Mouse (Mus musculus) erythroblast, embryonic 14.5 days (primary cell): ENCODE measurements around the gene Ing1. TPM values are rescaled to one million over a fixed set of nuclear protein-coding genes. Genes with fewer than 3 reads are reported as not detected.

Experiments used
- H3K27me3 ChIP-seq: 2 replicates; pipeline ENCODE4 v1.6.1; 2012; ENCODE audit warnings: inconsistent platforms; ENCODE audit not compliant: control insufficient read depth
- H3K36me3 ChIP-seq: 2 replicates; pipeline ENCODE4 v1.6.1; 2012; ENCODE audit warnings: mild to moderate bottlenecking, inconsistent platforms; ENCODE audit not compliant: control insufficient read depth
- H3K4me1 ChIP-seq: 2 replicates; pipeline ENCODE4 v1.6.1; 2012; ENCODE audit warnings: inconsistent platforms; ENCODE audit not compliant: control insufficient read depth
- H3K4me3 ChIP-seq: replicated peaks from 2 replicates; pipeline ENCODE3; 2012; ENCODE audit warnings: moderate library complexity, mild to moderate bottlenecking, inconsistent platforms
- H3K9me3 ChIP-seq: 2 replicates; pipeline ENCODE4 v1.6.1; 2012; ENCODE audit warnings: low read length, inconsistent platforms, mixed read lengths; ENCODE audit not compliant: control insufficient read depth
- GATA1 ChIP-seq: IDR thresholded peaks from 2 replicates; pipeline ENCODE4 v1.6.1; 2012; ENCODE audit warnings: low read length, inconsistent platforms, mixed read lengths
- TAL1 ChIP-seq: IDR thresholded peaks from 3 replicates; pipeline ENCODE4 v1.6.1; 2012; ENCODE audit warnings: low read length, inconsistent platforms, mixed read lengths
- polyA plus RNA-seq: library from polyadenylated mRNA; stranded (reverse); fragments of >175 nt; gene quantifications from 2 replicates; pipeline ENCODE4 v1.2.3, GENCODE M21; 2012

The Ing1 gene
- polyA plus RNA-seq = 3.2 and 4.3 TPM in 2 replicates

DNA sequence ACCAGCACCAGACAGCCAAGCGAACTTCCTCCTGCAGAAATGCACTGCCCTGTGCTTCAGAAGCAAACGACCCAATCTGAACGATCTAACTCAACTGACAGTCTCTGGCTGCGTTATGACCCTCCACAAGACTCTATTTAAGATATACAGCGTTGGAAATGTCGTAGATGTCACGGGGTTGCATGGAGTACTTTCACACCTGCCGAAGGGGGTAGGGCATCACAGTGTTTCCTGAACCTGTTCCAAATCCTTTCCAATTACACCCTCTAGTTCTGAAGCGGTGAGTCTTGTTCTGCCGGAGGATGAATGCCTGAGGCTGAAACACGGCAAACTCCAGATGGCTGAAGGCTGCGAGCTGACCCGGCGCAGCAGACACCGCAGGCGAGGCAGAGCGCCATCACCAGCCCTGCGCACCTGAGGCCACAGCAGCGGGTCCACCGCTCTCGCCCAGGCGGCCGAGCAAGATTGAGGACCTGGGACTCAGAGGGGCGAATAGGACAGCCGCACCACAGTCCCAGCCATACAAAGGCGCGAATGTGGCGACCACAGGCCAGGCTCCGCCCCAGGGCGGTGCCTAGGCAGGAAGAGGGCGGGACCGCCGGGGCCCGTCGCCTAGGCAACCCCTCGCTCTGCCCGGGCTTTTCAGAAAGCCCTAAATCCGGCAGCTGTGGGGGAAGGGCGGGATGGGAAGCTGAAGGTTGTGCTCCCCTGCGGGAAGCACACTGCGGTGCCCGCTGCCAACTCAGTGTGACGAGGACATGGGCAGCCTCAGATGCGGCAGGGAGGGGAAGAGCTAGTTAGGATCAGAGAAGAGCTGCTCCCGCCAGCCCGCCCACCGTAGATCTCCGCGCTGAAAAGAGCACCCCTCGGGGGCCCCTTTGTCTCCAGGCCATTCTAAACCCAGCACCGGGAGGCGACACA lies at the start of gene Ing1:
Gene Ing1, plus strand, starts transcription at position 773 of the 921 bp plus-strand sequence.
- peaks cover 64% of the 10 kb centered on the region for H3K4me1 ChIP-seq
- H3K9me3 ChIP-seq = no peaks in the 10 kb centered on the region
- peaks cover 1% of the 10 kb centered on the region for H3K36me3 ChIP-seq
- peak within 1 kb of the TSS; percentile 87 for H3K4me3 ChIP-seq
- H3K27me3 ChIP-seq = no peaks in the 10 kb centered on the region
- TF ChIP-seq GATA1 (no peak), TAL1 (no peak)

GRCm38 (mm10) chr8:11506074-11506473 lies 49.3 kb upstream of the Ing1 start:
- TF ChIP-seq GATA1 (no peak), TAL1 (no peak)
- Histone ChIP-seq H3K27me3 (no peaks in the 10 kb centered on the region), H3K4me3 (no peak overlapping the region), H3K36me3 (peaks cover 98% of the 10 kb centered on the region), H3K9me3 (no peaks in the 10 kb centered on the region), H3K4me1 (peaks cover 7% of the 10 kb centered on the region; the same call in 1 of the 2 replicates)

DNA sequence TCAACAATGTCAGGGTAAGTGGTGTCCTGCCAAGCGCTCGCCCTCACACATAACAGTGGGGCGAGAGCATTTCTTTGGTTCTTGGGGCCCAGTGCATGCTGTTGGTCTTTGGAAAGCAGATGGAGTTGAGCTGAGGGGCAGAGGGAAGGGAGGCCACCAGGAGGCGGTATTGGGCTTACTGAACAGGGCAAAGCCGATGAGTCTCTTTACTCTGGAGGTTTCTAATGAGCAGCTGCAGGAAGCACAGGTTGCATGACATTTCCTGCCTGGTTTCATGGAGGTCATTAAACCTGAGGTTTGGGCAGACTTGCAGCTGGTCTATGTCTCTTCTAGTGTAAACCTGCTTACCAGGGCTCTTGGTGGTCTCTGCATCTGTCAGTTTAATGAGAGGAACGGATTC lies 48.6 kb upstream of the Ing1 start:
- TF ChIP-seq TAL1 (no peak), GATA1 (no peak)
- H3K4me3 ChIP-seq = no peak overlapping the region
- H3K4me1 ChIP-seq = peaks cover 11% of the 10 kb centered on the region
- H3K36me3 ChIP-seq = peaks cover 98% of the 10 kb centered on the region
- no peaks in the 10 kb centered on the region for H3K9me3 ChIP-seq
- H3K27me3 ChIP-seq = no peaks in the 10 kb centered on the region

GRCm38 (mm10) chr8:11508880-11509279 lies 46.5 kb upstream of the Ing1 start:
- no peaks in the 10 kb centered on the region for H3K9me3 ChIP-seq
- no peaks in the 10 kb centered on the region for H3K27me3 ChIP-seq
- H3K4me3 ChIP-seq = no peak overlapping the region
- H3K4me1 ChIP-seq = peaks cover 28% of the 10 kb centered on the region
- peaks cover 100% of the 10 kb centered on the region for H3K36me3 ChIP-seq
- TF ChIP-seq TAL1 = no peak
- no peak for TF ChIP-seq GATA1

DNA sequence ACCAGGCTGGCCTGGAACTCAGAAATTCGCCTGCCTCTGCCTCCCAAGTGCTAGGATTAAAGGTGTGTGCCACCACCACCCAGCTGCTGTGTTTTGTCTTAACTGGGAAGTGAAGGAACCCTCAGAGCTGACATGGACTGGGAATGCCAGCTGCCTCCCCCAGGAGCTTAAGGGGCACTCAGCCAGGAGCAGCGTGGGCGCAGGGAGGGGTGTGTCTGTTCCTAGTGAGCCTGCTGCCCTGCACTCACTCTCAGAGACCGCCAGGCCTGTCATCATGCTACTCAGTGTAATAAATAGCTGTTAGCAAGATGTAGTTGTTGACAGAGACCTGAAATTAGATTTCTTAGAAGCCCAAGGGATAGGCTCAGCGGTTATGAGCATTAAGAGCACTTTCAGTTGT lies 44.4 kb upstream of the Ing1 start:
- TF ChIP-seq GATA1 (no peak), TAL1 (no peak)
- Histone ChIP-seq H3K9me3 (no peaks in the 10 kb centered on the region), H3K27me3 (no peaks in the 10 kb centered on the region), H3K4me1 (peaks cover 42% of the 10 kb centered on the region), H3K36me3 (peaks cover 99% of the 10 kb centered on the region), H3K4me3 (no peak overlapping the region)

- no peaks in the 10 kb centered on the region for H3K27me3 ChIP-seq
- no peaks in the 10 kb centered on the region for H3K9me3 ChIP-seq
- H3K4me1 ChIP-seq = peaks cover 42% of the 10 kb centered on the region
- TF ChIP-seq TAL1 (peak; percentile 41; the same call in 2 of the 3 replicates), GATA1 (no peak)
- peaks cover 99% of the 10 kb centered on the region for H3K36me3 ChIP-seq
- H3K4me3 ChIP-seq = no peak overlapping the region
Measured at GRCm38 (mm10) chr8:11512711-11513110, 42.7 kb upstream of the Ing1 start.

GRCm38 (mm10) chr8:11513247-11513646 lies 42.1 kb upstream of the Ing1 start:
- Histone ChIP-seq H3K4me3 (no peak overlapping the region), H3K9me3 (no peaks in the 10 kb centered on the region), H3K4me1 (peaks cover 39% of the 10 kb centered on the region), H3K36me3 (peaks cover 98% of the 10 kb centered on the region), H3K27me3 (no peaks in the 10 kb centered on the region)
- no peak for TF ChIP-seq TAL1

DNA sequence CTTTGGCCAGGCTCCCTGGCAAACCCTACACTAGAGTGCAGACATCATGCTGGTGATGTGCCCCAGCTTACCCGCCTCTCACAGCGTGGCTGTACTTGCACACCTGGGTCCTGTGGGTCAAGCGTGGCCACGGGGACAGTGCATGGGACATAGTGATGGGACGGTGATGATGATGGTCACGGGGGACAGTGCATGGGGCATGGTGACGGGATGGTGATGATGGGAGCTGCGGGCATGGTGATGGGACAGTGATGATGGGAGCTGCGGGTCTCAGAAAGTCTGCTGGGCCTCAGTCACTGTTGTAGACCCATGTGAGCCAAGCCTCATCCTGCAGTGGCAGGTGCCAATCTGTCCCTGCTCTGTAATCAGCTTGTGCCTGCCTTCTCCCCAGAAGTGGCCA lies 39.1 kb upstream of the Ing1 start:
- H3K4me1 ChIP-seq = peaks cover 39% of the 10 kb centered on the region
- H3K9me3 ChIP-seq = no peaks in the 10 kb centered on the region
- H3K27me3 ChIP-seq = no peaks in the 10 kb centered on the region
- TF ChIP-seq GATA1 = no peak
- TF ChIP-seq TAL1 = no peak
- H3K36me3 ChIP-seq = peaks cover 89% of the 10 kb centered on the region
- no peak overlapping the region for H3K4me3 ChIP-seq

DNA sequence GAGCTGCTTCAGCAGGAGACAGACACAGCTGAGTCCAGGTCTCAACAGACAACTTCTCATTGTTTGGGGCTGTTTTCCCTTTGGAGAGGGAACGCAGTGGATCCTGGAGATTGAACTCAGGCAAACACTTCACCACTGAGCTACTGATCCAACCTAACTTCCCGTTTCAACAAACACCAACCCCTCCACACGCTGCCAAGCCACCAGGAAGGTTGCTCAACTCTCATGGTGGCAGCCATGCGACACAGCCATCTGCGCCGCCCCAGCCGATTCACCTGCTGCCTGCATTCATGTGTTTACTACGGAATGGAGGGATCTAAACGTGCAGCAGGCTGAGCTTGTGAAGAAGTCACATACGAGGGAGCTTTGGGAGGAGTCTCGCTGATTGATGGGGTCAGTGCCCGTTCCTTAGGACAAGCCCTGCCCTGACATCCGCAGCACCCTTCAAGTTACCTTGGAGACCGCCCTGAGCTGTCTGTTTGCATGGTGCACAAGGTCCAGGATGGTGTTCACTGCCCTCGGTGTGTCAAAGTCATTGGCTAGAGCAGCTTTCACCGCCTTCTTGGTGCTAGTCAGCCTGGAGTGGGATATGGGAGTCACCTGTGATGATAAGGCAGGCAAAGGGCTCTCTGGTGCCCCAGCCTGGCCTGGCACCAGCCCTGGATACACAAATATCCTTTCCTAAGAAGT lies 37.9 kb upstream of the Ing1 start:
- Histone ChIP-seq H3K4me1 (peaks cover 28% of the 10 kb centered on the region), H3K4me3 (no peak overlapping the region), H3K36me3 (peaks cover 86% of the 10 kb centered on the region), H3K27me3 (no peaks in the 10 kb centered on the region), H3K9me3 (no peaks in the 10 kb centered on the region)
- TF ChIP-seq GATA1 (no peak), TAL1 (no peak)
